Mouse (Mus musculus) megakaryocyte, embryonic 14.5 days (primary cell): ENCODE results near the gene Rapgef6. TPM values are rescaled to one million over a fixed set of nuclear protein-coding genes. Genes with fewer than 3 reads are reported as not detected.

Experiments used
- H3K27me3 ChIP-seq: replicated peaks from 2 replicates; pipeline ENCODE3; 2012; ENCODE audit warnings: inconsistent platforms
- H3K36me3 ChIP-seq: replicated peaks from 2 replicates; pipeline ENCODE3; 2012; ENCODE audit warnings: low read length, inconsistent platforms, mixed read lengths
- H3K4me1 ChIP-seq: 2 replicates; pipeline ENCODE4 v1.6.1; 2012; ENCODE audit warnings: inconsistent platforms
- H3K4me3 ChIP-seq: replicated peaks from 2 replicates; pipeline ENCODE3; 2012; ENCODE audit warnings: moderate library complexity, mild to moderate bottlenecking, inconsistent platforms
- H3K9me3 ChIP-seq: 2 replicates; pipeline ENCODE4 v1.6.1; 2012; ENCODE audit warnings: inconsistent platforms
- FLI1 ChIP-seq: IDR thresholded peaks from 2 replicates; pipeline ENCODE4 v1.6.1; 2012; ENCODE audit warnings: low read length, inconsistent platforms, mixed read lengths
- GATA1 ChIP-seq: IDR thresholded peaks from 3 replicates; pipeline ENCODE4 v1.6.1; 2012; ENCODE audit warnings: mixed read lengths, low read length, inconsistent platforms, borderline replicate concordance
- polyA plus RNA-seq: library from polyadenylated mRNA; stranded (reverse); fragments of >175 nt; gene quantifications from 2 replicates; pipeline ENCODE4 v1.2.3, GENCODE M21; 2012; ENCODE audit warnings: low replicate concordance; ENCODE audit not compliant: insufficient read depth

Rapgef6 gene
- polyA plus RNA-seq, 1 experiment, result 1.9 TPM

DNA sequence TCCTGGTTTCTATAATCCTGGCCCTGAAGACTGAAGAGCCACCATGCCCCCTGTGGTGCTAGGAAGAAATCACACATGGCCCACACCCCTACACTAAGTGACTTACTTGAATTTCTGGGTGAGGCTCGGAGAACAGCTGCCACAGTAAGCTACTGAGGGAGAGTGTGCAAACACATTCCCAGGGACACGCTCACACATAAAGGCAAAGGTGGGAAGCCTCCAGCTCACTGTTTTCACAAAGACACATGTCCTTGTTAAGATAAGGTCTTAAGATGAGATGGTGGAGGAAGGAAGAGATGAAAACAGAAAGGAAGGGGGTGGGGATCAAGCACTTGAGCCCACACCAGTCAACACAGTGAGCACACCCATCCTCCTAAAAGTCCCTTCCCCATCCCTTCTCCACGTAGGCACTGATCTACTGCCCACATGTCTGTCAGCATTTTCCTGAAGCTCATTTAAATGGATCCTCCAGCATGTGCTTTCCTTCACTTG is 204.0 kb downstream of the Rapgef6 start:
- TF ChIP-seq GATA1 (no peak), FLI1 (no peak)
- no peaks in the 10 kb centered on the region for H3K27me3 ChIP-seq
- H3K9me3 ChIP-seq, result no peaks in the 10 kb centered on the region
- H3K4me1 ChIP-seq, result peaks cover 61% of the 10 kb centered on the region
- H3K4me3 ChIP-seq, result peak overlapping the region; percentile 70
- peaks cover 50% of the 10 kb centered on the region for H3K36me3 ChIP-seq

DNA sequence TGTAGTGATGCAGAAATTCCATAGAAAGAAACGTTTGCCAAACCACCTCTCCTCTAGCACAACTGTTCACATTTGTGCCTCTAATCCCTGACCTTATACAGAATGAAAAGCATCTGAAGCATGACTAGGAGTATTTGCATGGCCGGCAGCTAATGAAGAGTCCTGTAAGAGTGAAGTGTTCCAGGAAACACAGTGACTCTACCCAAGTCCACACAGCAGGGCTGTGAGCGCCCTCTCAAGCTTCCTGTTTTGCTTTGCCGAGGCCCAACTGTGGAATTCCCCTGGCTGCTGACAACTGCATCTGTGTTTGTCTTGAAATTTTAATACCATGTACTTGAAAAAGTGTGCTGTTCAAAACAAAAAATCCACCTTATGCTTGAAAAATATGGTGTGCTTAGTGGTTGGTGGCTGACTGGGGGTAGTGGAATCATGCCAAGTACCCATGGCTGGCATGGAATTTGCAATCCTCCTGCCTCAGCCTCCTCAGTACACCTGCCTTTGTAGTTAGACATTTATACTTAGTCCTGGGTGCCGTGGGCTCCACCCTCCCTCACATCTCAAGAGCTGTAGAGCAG is 204.8 kb downstream of the Rapgef6 start:
- no peak for TF ChIP-seq FLI1
- Histone ChIP-seq H3K36me3 (peaks cover 46% of the 10 kb centered on the region), H3K4me1 (peaks cover 53% of the 10 kb centered on the region)

DNA sequence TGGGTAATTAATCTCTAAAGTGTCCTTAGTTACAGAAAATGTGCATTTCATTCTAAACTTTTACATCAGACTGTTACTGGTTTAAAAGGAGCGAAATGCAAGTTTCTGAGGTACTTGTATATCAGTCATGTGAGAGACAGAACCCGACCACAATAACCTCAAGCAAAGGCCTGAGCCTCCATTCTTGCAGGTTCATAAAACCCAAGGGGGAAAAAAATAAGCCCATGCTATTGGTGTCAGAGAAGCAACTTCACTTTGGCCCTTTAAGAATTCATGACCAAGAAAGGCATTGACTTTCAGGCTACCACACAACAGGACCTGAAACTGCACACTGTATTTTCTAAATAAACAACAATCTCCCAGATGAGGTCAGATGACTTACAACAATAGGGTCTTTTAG is 205.7 kb downstream of the Rapgef6 start:
- TF ChIP-seq GATA1 (no peak), FLI1 (no peak)
- H3K4me1 ChIP-seq, result peaks cover 52% of the 10 kb centered on the region
- peaks cover 40% of the 10 kb centered on the region for H3K36me3 ChIP-seq
- no peaks in the 10 kb centered on the region for H3K9me3 ChIP-seq
- no peak overlapping the region for H3K4me3 ChIP-seq
- no peaks in the 10 kb centered on the region for H3K27me3 ChIP-seq

More for the DNA sequence above, 204.8 kb downstream of the Rapgef6 start:
- H3K4me3 ChIP-seq, result peak overlapping the region; percentile 82
- no peaks in the 10 kb centered on the region for H3K27me3 ChIP-seq
- no peaks in the 10 kb centered on the region for H3K9me3 ChIP-seq

DNA sequence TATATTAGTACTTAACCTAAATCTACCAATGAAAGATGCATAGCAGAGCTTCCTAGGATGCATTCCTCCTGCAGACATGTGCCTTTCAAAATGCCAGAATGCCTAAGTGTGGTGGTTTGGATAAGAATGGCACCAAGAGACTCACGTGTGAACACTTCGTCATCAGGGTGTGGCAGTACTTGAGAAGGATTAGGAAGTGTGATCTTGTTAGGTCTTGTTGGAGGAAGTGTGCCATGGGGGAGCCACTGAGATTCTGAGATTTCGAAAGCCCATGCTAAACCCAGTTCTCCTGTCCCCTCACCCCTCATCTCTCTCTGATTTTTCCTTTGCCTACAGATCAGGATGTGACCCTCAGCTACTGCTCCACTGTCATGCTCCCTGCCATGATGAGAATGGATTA is 206.7 kb downstream of the Rapgef6 start:
- Histone ChIP-seq H3K4me1 (peaks cover 60% of the 10 kb centered on the region), H3K27me3 (no peaks in the 10 kb centered on the region), H3K9me3 (no peaks in the 10 kb centered on the region), H3K4me3 (no peak overlapping the region), H3K36me3 (peaks cover 44% of the 10 kb centered on the region)
- TF ChIP-seq FLI1 (no peak), GATA1 (no peak)

DNA sequence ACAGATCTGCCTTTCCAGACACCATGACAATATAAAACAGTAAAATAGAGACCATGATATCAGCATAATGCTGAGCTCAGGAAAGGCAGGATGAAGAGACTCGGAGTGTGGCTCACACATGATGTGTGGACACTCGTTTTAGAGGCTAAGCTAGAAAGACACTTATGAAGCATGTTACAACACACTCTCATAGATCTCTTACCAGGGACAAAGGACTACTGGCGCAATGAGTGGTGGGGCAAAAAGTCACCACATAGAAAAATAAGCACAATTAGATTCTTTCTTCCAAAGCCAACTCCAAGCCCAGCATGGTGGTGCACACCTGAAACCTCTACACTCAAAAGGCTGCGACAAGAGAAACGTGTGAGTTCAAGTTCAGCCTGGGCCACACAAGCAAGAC is 208.3 kb downstream of the Rapgef6 start:
- no peak overlapping the region for H3K4me3 ChIP-seq
- peaks cover 58% of the 10 kb centered on the region for H3K4me1 ChIP-seq
- H3K27me3 ChIP-seq, result no peaks in the 10 kb centered on the region
- peaks cover 46% of the 10 kb centered on the region for H3K36me3 ChIP-seq
- H3K9me3 ChIP-seq, result no peaks in the 10 kb centered on the region
- TF ChIP-seq FLI1 (no peak), GATA1 (no peak)

DNA sequence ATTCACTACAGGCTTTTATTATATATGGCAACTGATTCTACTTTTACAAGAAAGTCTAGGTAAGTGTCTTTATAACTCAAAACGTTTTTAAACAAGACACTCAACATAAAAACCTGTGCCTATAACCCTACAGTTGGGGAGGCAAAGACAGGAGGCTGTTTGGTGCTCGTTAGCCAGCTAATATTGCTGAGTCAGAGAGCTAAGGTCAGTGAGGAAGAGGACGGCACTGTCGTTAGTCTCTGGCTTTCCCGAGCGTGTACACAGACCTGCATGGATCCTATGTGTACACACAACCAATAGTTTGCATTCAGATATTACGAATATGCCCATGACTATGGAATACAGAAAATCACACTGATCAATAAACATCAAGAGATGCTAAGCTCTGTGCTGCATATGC is 208.7 kb downstream of the Rapgef6 start:
- peaks cover 56% of the 10 kb centered on the region for H3K4me1 ChIP-seq
- no peaks in the 10 kb centered on the region for H3K9me3 ChIP-seq
- H3K36me3 ChIP-seq, result peaks cover 47% of the 10 kb centered on the region
- no peak overlapping the region for H3K4me3 ChIP-seq
- no peak for TF ChIP-seq GATA1
- no peak for TF ChIP-seq FLI1
- H3K27me3 ChIP-seq, result no peaks in the 10 kb centered on the region

DNA sequence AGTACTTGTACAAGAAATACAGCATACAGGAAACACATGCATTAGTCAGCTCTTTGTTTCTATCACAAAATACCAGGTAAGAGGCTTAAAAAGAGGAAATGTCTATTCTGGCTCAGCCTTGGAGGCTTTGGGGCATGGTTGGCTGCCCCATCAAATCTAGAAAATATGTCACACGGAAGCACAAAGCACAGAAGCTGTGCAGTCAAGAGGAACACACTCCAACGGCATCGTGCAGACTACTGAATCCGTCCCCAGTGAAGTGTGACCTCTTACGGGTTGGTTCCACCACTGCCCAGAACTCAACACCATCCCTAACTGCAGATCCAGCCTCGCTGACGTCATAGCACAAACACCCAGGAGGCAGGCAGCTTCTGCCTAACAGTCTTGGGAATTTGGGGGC is 210.9 kb downstream of the Rapgef6 start:
- H3K36me3 ChIP-seq, result peaks cover 54% of the 10 kb centered on the region
- no peak for TF ChIP-seq FLI1
- no peak for TF ChIP-seq GATA1
- H3K27me3 ChIP-seq, result no peaks in the 10 kb centered on the region
- H3K4me3 ChIP-seq, result no peak overlapping the region
- H3K4me1 ChIP-seq, result peaks cover 39% of the 10 kb centered on the region
- no peaks in the 10 kb centered on the region for H3K9me3 ChIP-seq

DNA sequence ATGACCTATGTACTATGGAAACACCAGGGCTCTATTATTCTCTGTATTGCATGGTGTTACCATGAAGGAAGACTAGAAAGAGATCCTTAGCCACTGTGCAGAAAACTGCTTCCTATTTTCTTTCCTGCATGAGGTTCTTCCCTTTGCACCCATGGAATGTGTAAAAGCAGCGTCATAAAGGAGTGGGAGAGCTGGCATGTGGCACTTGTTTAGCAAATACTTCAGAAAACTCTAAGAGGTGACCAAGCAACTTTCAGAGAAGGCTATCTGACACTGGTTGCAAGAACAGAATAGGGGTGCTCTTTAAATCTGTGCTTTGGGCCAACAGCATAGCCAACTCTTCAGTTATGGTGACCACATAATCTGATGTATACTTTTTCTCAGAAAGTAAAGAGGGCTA is 212.5 kb downstream of the Rapgef6 start:
- H3K4me3 ChIP-seq, result no peak overlapping the region
- no peaks in the 10 kb centered on the region for H3K27me3 ChIP-seq
- no peaks in the 10 kb centered on the region for H3K9me3 ChIP-seq
- no peak for TF ChIP-seq GATA1
- no peak for TF ChIP-seq FLI1
- H3K4me1 ChIP-seq, result peaks cover 39% of the 10 kb centered on the region
- peaks cover 60% of the 10 kb centered on the region for H3K36me3 ChIP-seq

DNA sequence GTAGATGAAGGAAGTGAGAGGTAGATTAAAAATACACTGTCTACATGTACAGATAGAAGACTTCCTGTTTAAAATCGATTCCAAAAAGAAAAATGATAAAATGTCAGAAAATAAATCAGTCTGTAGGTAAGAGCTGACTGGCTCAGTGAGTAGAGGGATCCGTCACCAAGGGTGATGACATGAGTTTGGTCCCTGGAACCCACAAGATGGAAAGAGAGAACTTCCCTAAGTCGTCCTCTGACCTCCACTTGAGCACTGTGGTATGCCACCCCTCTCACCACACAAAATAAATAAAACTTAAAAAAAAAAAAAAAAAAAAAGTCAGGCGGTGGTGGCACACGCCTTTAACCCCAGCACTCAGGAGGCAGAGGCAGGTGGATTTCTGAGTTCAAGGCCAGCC is 214.3 kb downstream of the Rapgef6 start:
- TF ChIP-seq GATA1 (no peak), FLI1 (no peak)
- Histone ChIP-seq H3K4me1 (peaks cover 40% of the 10 kb centered on the region), H3K27me3 (no peaks in the 10 kb centered on the region), H3K9me3 (no peaks in the 10 kb centered on the region), H3K36me3 (peaks cover 57% of the 10 kb centered on the region), H3K4me3 (no peak overlapping the region)

DNA sequence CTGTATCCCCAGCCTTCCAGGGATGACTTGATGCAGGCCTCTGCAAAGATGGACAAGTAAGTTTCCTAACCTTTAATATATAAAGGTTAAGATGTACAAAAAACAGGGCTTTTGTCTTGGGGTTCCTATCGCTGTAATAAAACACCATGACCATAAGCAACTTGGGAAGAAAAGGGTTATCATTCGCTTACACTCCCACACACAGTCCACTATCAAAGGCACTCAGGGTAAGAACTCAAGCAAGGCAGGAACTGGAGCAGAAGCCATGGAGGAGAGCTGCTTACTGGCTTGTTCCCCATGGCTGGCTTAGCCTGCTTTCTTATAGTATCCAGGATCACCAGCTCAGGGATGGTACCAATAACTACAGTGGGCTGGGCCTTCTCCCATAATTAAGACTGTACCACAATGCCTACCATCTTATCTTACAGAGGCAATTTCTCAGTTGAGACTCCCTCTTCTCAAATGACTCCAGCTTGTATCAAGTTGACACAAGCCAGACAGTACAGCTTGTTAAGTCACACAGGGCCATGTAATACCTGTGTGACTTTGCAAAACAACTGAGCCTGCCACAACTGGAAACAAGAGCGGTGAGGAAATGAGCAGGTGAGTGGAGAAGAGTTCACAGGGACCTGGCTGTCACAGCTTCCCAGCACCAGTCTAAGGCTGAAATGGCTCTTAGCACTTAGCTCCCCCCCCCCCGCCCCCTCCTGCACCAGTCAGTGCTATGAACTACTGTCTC is 216.5 kb downstream of the Rapgef6 start:
- Histone ChIP-seq H3K36me3 (peaks cover 53% of the 10 kb centered on the region), H3K4me3 (no peak overlapping the region), H3K4me1 (peaks cover 29% of the 10 kb centered on the region), H3K9me3 (no peaks in the 10 kb centered on the region), H3K27me3 (no peaks in the 10 kb centered on the region)
- TF ChIP-seq GATA1 (no peak), FLI1 (no peak)
